Comparison of ENCODE assay signal across 17 mouse cellular contexts in the genomic region with DNA sequence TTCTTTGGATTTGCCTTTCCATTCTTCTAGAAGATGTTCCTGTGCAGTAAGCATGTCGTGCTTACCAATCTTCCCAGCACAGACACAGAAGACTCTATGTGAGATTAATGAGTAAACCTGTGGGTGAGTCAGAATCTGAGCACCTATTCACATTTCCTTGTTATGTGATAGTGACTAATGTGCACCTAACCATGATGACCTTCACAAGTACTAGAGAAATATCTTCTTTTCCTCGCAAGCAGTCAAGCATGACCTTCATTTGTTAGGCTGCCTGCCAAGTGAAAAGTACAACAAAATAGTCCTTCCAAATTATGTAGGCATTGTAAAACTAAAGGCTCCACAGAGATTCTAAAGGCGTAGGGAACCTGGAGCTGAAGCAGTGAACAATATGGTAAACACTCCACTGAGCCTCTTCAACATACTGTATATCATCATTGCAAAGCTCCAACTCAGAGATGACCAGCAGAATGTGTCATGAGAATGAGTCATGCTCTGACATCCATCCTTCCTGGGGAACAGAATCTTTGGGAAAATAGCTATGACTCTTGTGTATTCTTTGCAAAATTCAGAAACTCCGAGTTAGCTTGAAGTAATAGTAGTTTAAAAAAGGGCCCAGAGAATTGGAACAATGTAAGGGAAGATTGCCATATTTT.
DNase-seq lines count a peak whose midpoint lies in the region; TF ChIP-seq lines count a peak whose summit lies in the region.
"Had no signal": no experiment of that assay in that cellular context is flagged by ENCODE, and none has a peak within 500 bp of the region (broad histone marks: within the 10 kb centered on the region; RNA-seq: fewer than 3 reads in every experiment).

No protein-coding gene starts in this region.

- H3K4me3 ChIP-seq in cerebellum, adult 2 months (replicated peaks; ENCODE audit: insufficient read depth, low read depth, low read length) = no peak overlapping the region
- H3K4me3 ChIP-seq: embryonic facial prominence, embryonic 10.5 days; forebrain, embryonic 15.5 days; layer of hippocampus, adult 2 months; limb, embryonic 10.5 days; lung, embryonic 15.5 days; midbrain, embryonic 12.5 days had no signal

- no peak for TF ChIP-seq POLR2A in cerebellum, adult 2 months (IDR thresholded peaks at IDR 0.05; ENCODE audit: borderline replicate concordance, insufficient read depth, low read length)

- H3K27ac ChIP-seq in cerebellum, adult 2 months (ENCODE audit: insufficient read depth, low read length) = no peak overlapping the region
- H3K27ac ChIP-seq: embryonic facial prominence, embryonic 10.5 days; forebrain, embryonic 15.5 days; layer of hippocampus, adult 2 months; limb, embryonic 10.5 days; lung, embryonic 15.5 days; midbrain, embryonic 12.5 days had no signal

- no peaks in the 10 kb centered on the region for H3K27me3 ChIP-seq in cerebellum, adult 2 months (ENCODE audit: control insufficient read depth, insufficient read depth, low read length)
- H3K27me3 ChIP-seq: forebrain, embryonic 15.5 days; lung, embryonic 15.5 days; midbrain, embryonic 12.5 days had no signal

- no peak for TF ChIP-seq CTCF in cerebellum, adult 2 months (IDR thresholded peaks at IDR 0.05; ENCODE audit: borderline replicate concordance, insufficient read depth, low read depth, low read length)

- intact Hi-C loops in left cerebral cortex, postnatal 4 days (cut with DNase I) = no loop called here

- 58% methylated on average over 4 of the region's 4 CpGs for WGBS in cerebellum, adult 2 months

- no peaks in the 10 kb centered on the region for H3K4me1 ChIP-seq in cerebellum, adult 2 months (ENCODE audit: control insufficient read depth, insufficient read depth, low read length)
- H3K4me1 ChIP-seq: embryonic facial prominence, embryonic 10.5 days; forebrain, embryonic 15.5 days; limb, embryonic 10.5 days; lung, embryonic 15.5 days; midbrain, embryonic 12.5 days had no signal

- DNase-seq in ovary, postnatal 14 days (ENCODE audit: low spot score) = peak; percentile 6
- DNase-seq in ovary, postnatal 36 days (ENCODE audit: low spot score) = no peak
- peak; percentile 37 for DNase-seq in adrenal gland, adult 2 months
- DNase-seq in kidney, adult 9 months = peak; percentile 19
- DNase-seq in cerebellum, adult 2 months = no peak
- no peak for DNase-seq in urinary bladder, postnatal 25 days (ENCODE audit: low spot score)
- no peak for DNase-seq in left cerebral cortex, postnatal 4 days
- DNase-seq: cerebellum, adult 11-12 months; cerebellum, postnatal 36 days; right cerebral cortex, adult 18-20 months; thymus, adult 18-20 months had no signal

Comparison
In these comparisons a context has a peak if more than half of its experiments do, and no peak if none do; other contexts are left out.
1. DNase-seq: peak in ovary, postnatal 14 days (single experiment), adrenal gland, adult 2 months (single experiment) and kidney, adult 9 months (single experiment); none in ovary, postnatal 36 days (single experiment), cerebellum, adult 2 months (0 of 2), urinary bladder, postnatal 25 days (single experiment) and left cerebral cortex, postnatal 4 days (single experiment).